Mouse (Mus musculus) neutrophil, adult 5-6 weeks (primary cell): ENCODE data around the gene Arhgap44. TPM values are rescaled to one million over a fixed set of nuclear protein-coding genes. Genes with fewer than 3 reads are reported as not detected.

ENCODE experiments used
- ATAC-seq: fragments of 151-379, 151-347 bp; 2 replicates; pipeline ENCODE4 v1.8.0; 2017; ENCODE audit warnings: mild to moderate bottlenecking, moderate TSS enrichment; ENCODE audit not compliant: insufficient number of reproducible peaks, poor library complexity, low FRiP score, severe bottlenecking; ENCODE audit errors: extremely low read depth
- total RNA-seq: library from RNA; stranded (forward); fragments of 200-1000 nt; gene quantifications from 2 replicates; pipeline ENCODE4 v1.2.3, GENCODE M21; 2017

Gene Arhgap44
- total RNA-seq, 1 experiment from 2014 or later = not detected

DNA sequence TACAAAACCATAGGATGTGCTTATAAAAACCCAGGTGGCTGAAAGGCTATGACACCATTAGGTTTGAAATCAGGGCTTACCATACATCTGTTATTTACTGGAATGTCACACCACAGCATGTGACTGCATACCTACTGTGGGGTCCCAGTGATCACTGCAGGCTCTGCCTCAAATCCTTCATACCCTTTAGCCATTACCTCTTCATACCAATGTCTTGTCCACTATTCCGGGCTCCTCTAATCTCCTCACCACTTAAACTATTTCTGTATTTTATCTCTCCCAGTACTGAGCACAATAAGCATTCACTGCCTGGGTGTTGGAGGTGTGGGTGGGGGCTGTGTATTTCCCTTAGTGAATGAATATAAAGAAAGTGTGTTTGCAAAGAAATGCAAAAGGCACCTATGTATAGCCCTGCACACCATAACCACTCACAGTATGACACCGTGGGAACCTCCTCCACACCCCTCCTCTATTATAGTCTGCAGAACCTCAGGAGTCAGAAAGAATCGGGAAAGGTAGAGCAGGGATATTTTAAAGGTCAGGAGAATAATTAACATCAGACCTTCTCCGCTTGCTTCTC is 19.8 kb downstream of the Arhgap44 start:
- no peak for ATAC-seq

DNA sequence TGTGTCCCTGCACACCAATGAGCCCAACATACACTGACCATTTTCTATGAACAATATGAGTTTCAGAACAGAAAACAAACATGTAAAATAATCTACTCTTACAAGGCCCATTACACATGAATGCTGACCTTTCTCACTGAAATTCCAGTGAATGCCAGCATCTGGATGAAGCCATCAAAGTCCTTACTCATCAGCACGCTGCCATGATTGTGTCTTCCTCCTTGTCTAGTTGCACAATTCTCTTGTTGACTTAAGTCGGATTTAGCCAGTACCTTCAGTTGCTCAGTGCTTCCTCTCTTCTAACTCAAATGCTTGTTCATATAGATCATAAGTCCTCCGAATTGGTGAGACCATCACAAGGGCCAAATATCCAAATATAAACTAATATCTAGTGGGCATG is 23.7 kb downstream of the Arhgap44 start:
- ATAC-seq = no peak

DNA sequence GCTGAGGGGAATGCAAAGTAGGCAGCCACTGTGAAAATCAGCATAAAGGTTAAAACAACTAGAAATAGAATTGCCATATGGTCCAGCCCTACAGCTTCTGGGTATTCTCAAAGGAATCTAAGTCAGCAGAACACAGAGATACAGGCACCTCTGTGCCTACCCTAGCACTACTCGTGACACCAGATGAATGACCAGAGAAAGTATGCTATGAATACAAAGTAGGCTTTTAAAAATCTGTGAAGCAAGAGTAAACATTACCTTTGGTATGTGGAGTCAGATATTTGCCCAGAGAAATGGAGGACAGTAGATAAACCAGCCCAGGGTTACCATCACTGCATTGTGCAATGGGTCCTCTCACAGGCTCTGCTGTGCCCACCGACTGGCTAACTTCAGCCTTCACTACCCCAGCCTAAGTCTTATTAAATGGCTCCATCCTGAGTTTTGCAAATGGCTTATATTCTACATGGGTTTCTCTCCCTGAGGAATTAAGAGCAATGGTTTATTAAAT is 25.6 kb downstream of the Arhgap44 start:
- ATAC-seq = no peak

DNA sequence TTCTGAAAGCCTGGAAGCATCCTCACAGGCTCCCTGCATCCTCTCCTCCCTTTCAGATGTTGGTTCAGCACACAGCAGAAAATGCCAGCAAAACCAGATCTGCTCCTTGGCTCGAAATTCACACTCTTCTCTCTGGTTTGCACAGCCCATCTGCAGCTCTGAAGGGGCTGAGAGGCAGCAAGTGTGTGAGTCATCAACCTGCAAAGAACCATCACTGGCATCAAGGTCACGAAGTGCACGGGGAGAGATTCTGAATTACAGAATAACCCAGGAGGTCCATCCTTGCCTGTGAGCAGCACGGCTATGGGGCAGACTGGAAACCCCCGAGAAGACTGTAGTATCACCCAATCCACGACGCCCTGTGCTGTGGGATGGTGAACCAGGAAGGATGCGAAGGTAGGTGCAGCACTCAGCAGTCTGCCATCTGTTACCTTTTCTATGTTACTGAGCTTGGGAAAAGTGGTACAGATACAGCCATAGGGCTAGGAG is 27.5 kb downstream of the Arhgap44 start:
- ATAC-seq = no peak

DNA sequence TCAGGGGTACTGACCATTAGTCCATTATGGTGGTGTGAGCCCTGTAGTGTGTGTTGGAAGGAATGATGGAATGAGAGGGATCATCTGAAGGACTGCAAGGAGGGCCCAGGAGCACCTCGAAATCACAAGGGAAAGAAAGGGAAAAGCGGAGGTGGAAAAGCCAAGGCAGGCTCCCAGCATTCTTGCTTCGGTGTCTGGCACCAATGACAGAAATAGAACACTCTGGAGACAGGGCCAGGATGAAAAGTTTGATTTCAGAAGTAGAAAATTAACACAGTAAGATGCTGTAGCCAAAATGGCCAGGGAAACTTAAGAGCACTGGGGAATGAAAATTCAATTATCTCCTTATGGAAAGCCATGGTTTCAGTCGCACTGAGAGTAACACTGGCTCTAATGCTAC is 29.1 kb downstream of the Arhgap44 start:
- no peak for ATAC-seq

DNA sequence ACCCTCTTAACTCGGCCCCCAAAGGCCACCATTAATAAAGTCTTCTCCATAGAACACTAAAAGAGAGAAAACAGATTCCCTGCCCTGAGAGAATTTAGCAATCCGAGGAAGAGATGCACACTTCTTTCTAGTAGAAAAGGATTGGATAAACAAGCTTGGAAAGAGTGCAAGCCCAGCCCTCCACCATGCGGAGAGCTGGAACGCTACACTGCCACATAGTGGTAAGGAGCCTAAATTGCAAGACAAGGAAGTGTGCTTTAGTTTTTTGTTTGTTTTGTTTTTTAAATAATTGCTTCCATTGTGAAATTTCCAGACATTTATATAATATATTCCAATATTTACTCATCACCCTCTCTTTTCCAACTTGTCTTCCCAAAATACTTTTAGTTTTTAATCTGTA is 33.7 kb downstream of the Arhgap44 start:
- ATAC-seq = no peak

DNA sequence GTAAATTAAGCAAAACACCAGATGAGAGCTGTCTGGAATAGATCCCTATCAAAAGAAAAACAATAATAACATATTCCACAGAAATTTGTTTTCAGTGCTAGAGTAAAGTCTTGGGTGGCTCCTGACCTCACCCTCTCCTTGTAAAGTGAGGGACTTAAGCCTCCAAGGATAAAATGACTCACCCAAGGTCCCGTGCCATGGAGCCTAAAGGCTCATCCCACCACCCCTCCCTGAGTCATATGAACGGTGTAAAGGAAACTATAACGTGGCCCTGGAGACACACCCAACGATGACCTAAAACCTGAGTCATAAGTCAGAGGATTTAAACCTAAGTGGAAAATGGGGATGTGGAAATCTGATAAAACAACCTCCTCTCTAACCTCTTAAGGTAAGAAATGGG is 34.1 kb downstream of the Arhgap44 start:
- ATAC-seq = no peak

DNA sequence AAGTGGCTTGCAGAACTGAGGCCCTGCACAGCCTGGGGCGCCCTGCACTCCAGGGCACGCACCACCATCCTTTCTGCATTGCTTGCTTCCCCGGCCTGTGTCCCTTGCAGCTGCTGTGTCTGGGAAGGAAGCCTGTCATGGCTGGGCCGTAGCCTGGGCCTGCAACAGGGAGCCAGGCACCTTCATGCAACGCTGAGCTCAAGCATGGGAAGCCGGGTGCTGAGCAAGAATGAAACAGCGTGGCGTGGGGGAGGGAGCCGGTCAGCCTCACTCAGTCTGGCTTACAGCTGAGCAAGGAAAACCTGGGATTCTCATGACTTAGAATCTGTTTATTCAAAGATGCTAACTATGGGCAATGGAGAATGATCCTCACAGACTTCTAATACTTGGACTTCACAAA is 36.2 kb downstream of the Arhgap44 start:
- no peak for ATAC-seq

DNA sequence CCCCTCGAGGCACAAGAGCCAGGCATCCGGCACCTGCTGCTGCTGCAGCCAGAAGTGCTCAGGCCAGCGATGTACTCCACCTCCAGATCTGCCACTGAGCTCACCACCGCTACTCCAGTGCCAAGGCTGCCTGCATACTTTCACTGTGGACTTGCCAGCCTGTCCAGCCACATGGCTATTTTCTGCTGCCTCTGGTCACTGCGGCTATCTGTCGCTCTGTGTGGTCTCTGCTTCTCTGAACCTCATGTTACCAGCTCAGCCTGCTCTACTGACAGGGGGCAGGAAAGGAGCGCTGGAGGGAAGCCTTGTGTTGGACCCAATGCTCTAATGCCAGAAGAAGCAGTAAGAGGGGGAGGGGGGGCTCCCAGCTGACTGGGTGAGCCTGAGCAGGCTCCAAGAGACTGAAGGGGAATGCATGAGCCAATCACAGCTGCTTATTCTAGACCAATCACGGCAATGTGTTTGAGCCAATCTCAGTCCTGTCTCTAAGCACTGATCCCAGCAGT is 37.8 kb downstream of the Arhgap44 start:
- no peak for ATAC-seq

DNA sequence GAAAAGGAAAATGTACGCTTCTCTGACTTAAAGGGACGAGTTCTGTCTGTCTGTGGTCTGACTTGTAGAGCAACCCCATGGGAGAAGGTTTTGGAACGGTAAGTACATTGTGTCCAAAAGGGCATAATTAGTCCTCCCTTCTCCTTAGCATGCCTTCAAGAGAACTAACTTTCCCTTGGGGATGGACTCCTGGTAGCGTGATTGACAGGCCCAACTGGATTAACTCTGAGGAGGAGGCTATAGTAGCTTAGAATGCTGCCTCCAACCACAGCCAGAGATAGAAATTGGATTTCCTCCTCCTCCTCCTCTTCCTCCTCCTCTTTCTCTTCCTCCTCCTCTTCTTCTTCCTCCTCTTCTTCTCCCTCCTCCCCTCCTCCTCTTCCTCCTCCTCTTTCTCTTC is 42.5 kb downstream of the Arhgap44 start:
- ATAC-seq = no peak

DNA sequence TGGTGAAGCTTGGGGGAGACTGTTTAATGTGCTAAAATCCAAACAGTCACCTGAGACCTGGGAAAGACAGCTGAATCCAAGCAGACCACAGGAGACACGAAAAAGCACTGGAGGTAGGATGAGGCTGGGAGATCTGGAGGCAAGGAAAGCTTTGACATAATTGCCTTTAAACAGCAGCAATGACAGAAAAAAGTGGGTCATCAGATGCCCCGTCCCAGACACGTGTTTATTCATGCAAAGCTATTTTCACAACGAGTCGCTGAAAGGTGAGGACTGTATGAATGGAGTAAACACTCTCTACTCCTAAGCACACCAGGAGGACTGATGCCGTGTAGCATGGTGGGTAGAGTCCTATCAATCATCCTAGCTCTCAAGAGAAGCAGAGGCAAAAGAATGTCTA is 47.0 kb downstream of the Arhgap44 start:
- no peak for ATAC-seq

DNA sequence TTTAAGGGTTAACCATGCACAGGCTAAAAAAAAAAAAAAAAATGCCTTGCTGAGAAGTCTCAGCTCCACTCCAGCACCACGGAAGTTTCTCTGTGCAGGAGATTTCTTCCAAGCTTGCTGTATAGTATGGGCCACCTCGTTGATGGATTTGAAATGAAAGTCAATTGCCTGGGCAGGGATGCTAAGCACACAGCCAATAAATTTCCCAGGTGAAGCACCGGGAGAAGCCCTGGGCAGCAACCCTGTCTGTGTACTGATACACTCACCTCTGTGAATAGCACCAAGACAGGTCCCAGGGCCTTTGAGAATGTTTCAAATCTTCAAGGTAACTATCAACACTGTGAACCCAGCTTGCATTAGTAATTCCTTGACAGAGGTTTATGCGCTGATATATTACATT is 50.7 kb downstream of the Arhgap44 start:
- ATAC-seq = no peak

DNA sequence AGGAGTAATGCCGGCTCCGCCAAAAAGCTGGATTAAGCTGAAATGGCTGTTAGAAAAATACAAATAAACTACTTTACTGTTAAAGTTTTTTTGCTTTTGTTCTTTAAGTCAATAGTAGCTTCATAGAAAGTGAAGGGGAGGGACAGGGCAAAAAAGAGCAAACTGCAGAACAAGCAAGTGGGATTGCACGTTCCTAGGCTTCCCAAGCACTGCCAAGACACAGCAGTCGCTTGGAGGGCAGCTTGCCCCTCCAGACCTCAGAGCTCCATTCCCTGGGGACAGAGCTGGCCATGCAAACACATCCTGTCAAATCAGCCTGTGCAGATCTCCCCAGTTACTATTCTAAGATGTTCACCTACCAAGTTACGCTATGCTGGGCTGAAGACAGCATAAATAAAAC is 51.1 kb downstream of the Arhgap44 start:
- ATAC-seq = no peak

DNA sequence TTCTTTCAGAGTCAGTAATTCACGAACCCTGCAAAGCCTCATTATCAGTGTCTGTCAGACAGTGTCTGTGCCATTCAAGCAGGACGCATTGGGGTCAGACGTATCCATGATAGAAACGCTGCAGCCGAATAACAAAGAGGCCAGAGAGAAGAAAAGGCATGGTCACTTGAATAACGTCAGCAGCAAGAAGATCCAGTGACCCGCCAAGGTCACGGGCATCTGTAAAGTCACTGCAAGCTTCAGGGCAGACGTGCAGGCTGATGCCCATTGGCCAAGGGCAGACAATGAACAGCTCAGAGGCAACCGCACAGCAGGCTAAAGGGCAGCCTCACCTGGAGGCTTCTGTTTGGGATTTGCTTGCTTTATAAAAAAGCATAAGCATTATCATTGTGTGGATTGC is 52.7 kb downstream of the Arhgap44 start:
- no peak for ATAC-seq

DNA sequence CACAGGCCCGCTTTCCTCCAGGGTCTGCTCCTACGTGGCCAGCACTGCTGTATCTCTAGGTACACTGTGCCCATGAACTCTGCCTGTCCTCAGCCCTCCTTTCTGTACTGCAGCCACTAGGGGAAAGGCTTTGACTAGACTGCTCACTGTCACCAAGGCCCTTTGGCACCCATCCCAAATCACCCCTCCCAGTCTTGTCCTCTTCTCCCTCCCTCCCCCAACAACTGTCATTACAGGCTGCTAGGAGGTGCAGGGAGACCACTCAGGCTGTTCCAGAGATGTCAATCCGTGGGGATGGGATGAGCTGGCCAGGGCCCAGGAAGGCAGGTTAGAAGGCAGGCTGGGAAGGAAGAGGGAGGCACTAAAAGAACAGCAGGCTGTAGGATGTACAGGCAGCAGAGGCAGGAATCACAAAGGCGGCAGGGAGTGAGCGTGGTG is 55.0 kb downstream of the Arhgap44 start:
- no peak for ATAC-seq

DNA sequence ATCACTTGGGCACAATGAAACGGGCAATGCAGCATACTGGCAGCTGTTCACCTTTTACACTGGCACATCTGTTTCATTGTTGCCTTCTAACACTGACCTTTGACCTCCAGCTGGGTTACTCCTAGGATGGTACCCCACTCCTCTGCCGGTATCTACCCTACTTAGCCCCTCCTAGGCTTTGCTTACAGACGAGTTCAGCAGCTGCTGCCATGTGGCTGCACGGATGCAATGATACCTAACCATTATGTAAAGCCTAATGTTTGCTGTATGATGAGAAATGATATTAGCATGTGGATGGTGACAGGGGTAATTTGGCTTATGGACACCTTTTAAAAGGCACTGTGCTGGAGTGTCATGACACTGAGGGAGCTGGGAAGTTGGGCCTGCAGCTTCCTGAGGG is 55.6 kb downstream of the Arhgap44 start:
- no peak for ATAC-seq

DNA sequence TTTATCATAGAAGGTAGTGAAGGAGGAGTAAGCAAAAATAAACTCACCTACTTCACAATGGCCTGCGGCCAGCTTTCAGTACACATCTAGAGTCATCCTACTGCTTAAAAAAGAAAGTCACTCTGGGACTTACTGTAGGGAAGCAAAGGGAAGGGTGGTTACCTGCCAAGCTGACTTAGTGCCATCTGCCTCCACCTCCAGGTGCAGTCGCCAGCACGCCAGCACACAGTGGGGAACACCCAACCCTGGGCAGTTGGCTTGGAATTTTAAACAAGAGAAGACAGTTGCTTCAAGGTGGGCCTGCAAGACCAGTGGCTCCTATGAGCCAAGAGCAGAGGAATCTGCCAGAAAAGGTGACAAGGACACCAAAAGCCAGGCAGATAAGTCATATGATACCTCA is 58.7 kb downstream of the Arhgap44 start:
- ATAC-seq = no peak

DNA sequence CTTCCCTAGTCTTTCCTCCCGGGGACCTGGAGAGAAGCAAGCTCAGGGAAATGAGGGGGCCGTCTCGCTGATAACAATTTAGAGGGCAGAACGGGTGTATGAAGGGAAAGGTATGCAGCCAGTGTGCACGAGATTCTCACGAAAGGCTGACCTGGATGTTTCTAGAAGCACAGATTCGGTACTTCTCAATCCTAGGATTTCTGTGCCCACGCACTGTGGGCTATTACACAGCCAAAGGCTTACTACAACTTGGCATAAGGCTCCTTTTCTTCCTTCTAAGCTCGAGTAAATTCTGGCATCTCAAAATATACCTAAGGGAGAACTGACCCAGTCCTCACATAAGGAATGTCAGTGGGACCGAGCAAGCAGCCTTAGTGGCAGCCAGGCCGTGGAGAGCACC is 61.6 kb downstream of the Arhgap44 start:
- no peak for ATAC-seq

DNA sequence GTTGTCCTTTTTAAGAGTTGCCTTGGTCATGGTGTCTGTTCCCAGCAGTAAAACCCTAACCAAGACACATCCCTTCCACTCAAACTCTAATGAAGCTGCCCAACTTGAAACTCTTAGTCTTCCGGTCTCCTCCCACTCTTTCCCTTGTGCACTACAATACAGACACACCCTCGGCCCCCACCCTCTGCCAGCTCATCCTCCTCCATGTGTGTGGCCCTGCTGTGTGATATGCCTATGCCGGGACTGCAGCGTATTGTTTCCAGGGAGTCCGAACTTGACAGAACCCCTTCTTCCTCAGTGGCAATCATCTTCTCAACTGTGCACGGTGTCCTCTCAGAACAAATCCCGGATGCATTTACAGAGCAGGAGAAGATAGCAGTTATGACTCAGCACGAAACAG is 62.7 kb downstream of the Arhgap44 start:
- ATAC-seq = no peak

DNA sequence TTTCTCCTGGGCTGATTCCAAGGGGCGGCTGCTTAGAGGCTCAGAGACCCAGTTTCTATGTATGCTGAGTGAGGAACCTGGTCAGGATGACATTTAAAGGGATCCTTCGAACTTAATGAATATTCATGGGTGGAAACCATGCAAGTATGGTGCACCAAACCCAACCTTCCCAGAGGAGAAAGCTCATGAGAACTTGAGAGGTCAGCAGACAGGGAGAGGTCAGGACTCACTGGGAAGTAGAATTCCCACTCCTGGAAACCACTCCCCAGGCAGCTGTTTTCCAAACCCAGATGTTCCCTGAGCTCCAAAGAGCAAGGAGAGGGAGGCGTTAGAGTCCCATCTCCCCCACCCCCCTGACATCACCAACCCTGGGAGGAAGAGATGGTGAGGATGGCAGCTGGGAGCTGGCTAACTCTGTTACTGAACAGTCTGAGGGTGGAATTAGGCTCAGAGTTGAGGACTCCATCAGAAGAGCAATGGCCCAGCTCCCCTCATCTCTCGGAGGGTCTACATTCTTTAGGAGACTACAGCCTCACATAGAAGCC is 65.2 kb downstream of the Arhgap44 start:
- ATAC-seq = no peak

DNA sequence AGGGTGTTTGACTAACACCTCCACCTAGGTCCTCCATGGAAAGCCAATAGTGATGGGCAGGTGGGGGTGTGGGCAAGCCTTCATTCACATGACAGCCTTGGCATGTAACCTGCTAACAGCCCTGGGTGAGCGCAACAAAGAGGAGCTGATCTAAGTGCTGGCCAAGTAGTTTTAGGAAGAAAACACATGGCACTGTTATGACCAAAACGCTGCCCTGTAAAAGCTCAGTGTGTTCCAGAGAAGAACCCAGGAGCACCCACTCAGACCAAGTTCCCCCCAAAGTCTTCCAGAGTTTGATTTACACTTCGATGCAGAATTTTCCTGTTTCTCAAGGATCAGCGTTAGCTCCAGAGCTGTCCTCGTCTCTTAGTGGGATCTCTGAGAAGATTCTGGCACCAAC is 65.9 kb downstream of the Arhgap44 start:
- no peak for ATAC-seq
